Mouse (Mus musculus) mature B cell (primary cell): Measurements from ENCODE around the gene Casc4.

Experiments used
- in situ Hi-C: fragments of 300-500 bp; cut with MboI; formaldehyde crosslinking; loops from 2 replicates; pipeline ENCODE4 v1.14.3; 2019

Gene Casc4

GRCm38 (mm10) chr2:121866632-121867050 lies at the start of gene Casc4:
TSS of gene Casc4 (plus strand) at chr2:121866970.
- in situ Hi-C loops, result no loop called here

- in situ Hi-C loops, result no loop called here
These were observed 45.0 kb upstream of the Casc4 start for GRCm38 (mm10) chr2:121821787-121822186.

- in situ Hi-C loops, result no loop called here
These were observed 42.1 kb upstream of the Casc4 start for GRCm38 (mm10) chr2:121824653-121825052.

- in situ Hi-C loops, result no loop called here
These were observed 40.6 kb upstream of the Casc4 start for GRCm38 (mm10) chr2:121826189-121826588.

GRCm38 (mm10) chr2:121828411-121828810 lies 38.4 kb upstream of the Casc4 start:
- in situ Hi-C loops, result no loop called here

- in situ Hi-C loops, result no loop called here
These were observed 34.3 kb upstream of the Casc4 start for GRCm38 (mm10) chr2:121832484-121832894.

- in situ Hi-C loops, result no loop called here
These were observed 31.8 kb upstream of the Casc4 start for GRCm38 (mm10) chr2:121834926-121835325.

- in situ Hi-C loops, result no loop called here
These were observed 25.3 kb upstream of the Casc4 start for GRCm38 (mm10) chr2:121841453-121841852.

- in situ Hi-C loops, result no loop called here
These were observed 24.5 kb upstream of the Casc4 start for GRCm38 (mm10) chr2:121842249-121842648.

- in situ Hi-C loops, result no loop called here
These were observed 20.7 kb upstream of the Casc4 start for GRCm38 (mm10) chr2:121846050-121846449.

GRCm38 (mm10) chr2:121852045-121852444 lies 14.7 kb upstream of the Casc4 start:
- in situ Hi-C loops, result no loop called here

GRCm38 (mm10) chr2:121853974-121854373 lies 12.8 kb upstream of the Casc4 start:
- in situ Hi-C loops, result no loop called here

GRCm38 (mm10) chr2:121859380-121859980 lies 7.3 kb upstream of the Casc4 start:
- in situ Hi-C loops, result no loop called here

GRCm38 (mm10) chr2:121866071-121866601 lies 634 bp upstream of the Casc4 start:
- in situ Hi-C loops, result no loop called here

- in situ Hi-C loops, result no loop called here
These were observed 520 bp downstream of the Casc4 start for GRCm38 (mm10) chr2:121867051-121867928.

GRCm38 (mm10) chr2:121879506-121879905 lies 12.7 kb downstream of the Casc4 start:
- in situ Hi-C loops, result no loop called here

GRCm38 (mm10) chr2:121885509-121886106 lies 18.8 kb downstream of the Casc4 start:
- in situ Hi-C loops, result no loop called here

GRCm38 (mm10) chr2:121886406-121886805 lies 19.6 kb downstream of the Casc4 start:
- in situ Hi-C loops, result no loop called here

- in situ Hi-C loops, result no loop called here
These were observed 22.1 kb downstream of the Casc4 start for GRCm38 (mm10) chr2:121888720-121889497.

GRCm38 (mm10) chr2:121895261-121895660 lies 28.5 kb downstream of the Casc4 start:
- in situ Hi-C loops, result no loop called here

- in situ Hi-C loops, result no loop called here
These were observed 30.1 kb downstream of the Casc4 start for GRCm38 (mm10) chr2:121896825-121897224.

GRCm38 (mm10) chr2:121909975-121910374 lies 43.2 kb downstream of the Casc4 start:
- in situ Hi-C loops, result no loop called here
